Mouse (Mus musculus) heart, embryonic 11.5 days (tissue): ENCODE data around the gene Stxbp1. TPM values are rescaled to one million over a fixed set of nuclear protein-coding genes. Genes with fewer than 3 reads are reported as not detected.

Source experiments
- ATAC-seq: fragments of 200-750 bp; cut with Nextera tagmentation; replicated peaks from 2 replicates; pipeline ENCODE4 v1.8.0; 2017; ENCODE audit warnings: moderate library complexity; ENCODE audit not compliant: insufficient number of reproducible peaks, low FRiP score, low TSS enrichment
- H3K27ac ChIP-seq: fragments of 300-500 bp; sonication (generic); 2 replicates; pipeline ENCODE4 v1.5.1; 2014; ENCODE audit warnings: mild to moderate bottlenecking, low read depth, low read length
- H3K27me3 ChIP-seq: fragments of 300-500 bp; sonication (generic); 2 replicates; pipeline ENCODE4 v1.6.1; 2014; ENCODE audit warnings: mild to moderate bottlenecking, low read length, mixed read lengths; ENCODE audit not compliant: control insufficient read depth, insufficient read depth
- H3K36me3 ChIP-seq: fragments of 300-500 bp; sonication (generic); 2 replicates; pipeline ENCODE4 v1.6.1; 2014; ENCODE audit warnings: mild to moderate bottlenecking, low read length, moderate library complexity, mixed read lengths; ENCODE audit not compliant: control insufficient read depth, insufficient read depth
- H3K4me1 ChIP-seq: fragments of 300-500 bp; sonication (generic); 2 replicates; pipeline ENCODE4 v1.6.1; 2014; ENCODE audit warnings: low read length; ENCODE audit not compliant: control insufficient read depth, insufficient read depth
- H3K4me2 ChIP-seq: fragments of 300-500 bp; sonication (generic); 2 replicates; pipeline ENCODE4 v1.6.1; 2014; ENCODE audit warnings: mild to moderate bottlenecking, moderate library complexity
- H3K4me3 ChIP-seq: fragments of 300-500 bp; sonication (generic); 2 replicates; pipeline ENCODE4 v1.5.1; 2014; ENCODE audit warnings: low read depth, low read length
- H3K9ac ChIP-seq: fragments of 300-500 bp; sonication (generic); 2 replicates; pipeline ENCODE4 v1.6.1; 2014; ENCODE audit warnings: mild to moderate bottlenecking, low read depth, low read length, moderate library complexity
- H3K9me3 ChIP-seq: fragments of 300-500 bp; sonication (generic); replicated peaks from 2 replicates; pipeline ENCODE4 v1.6.1; 2016; ENCODE audit warnings: low read length; ENCODE audit not compliant: control insufficient read depth
- WGBS: fragments of 180-500 bp; shearing (Covaris S2); extraction: QIAGEN DNeasy Blood & Tissue Kit; methylation state at CpG from one replicate; pipeline ENCODE4 v1.1.7; 2014; ENCODE audit not compliant: insufficient replicate concordance; 5-methylcytosine and 5-hydroxymethylcytosine counted together
- polyA plus RNA-seq: library from polyadenylated mRNA; unstranded; fragments of >200 nt; fragmentation: Nextera tagmentation; extraction: Ambion mirVana; gene quantifications from 2 replicates; pipeline ENCODE4 v1.2.1, GENCODE M21; 2014

Stxbp1 gene
- polyA plus RNA-seq, 1 experiment from 2014 or later: 20.6 TPM

DNA sequence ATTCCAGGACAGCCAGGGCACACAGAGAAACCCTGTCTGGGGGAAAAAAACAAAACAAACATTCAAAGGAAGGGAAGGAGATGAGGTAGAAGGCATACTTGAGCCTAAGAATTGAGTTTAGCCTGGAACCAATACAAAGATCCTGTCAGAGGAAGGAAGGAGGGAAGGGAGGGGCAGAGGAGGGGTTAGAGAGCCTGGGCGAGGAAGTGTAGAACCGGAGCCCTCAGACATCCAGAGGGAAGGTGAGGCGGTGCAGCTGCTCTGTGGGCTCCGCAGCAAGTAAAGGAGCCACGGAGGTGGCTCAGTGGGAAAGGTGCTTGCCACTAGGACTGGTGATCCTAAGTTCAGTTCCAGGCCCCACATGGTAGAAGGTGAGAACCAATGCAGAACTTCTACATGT lies 5.9 kb downstream of the Stxbp1 start:
- no peak overlapping the region for H3K27ac ChIP-seq
- no peak for ATAC-seq
- peaks cover 29% of the 10 kb centered on the region for H3K4me1 ChIP-seq
- no peaks in the 10 kb centered on the region for H3K9me3 ChIP-seq
- H3K9ac ChIP-seq: no peak overlapping the region
- no peak overlapping the region for H3K4me3 ChIP-seq
- 36% methylated on average over 5 of the region's 5 CpGs for WGBS
- H3K36me3 ChIP-seq: no peaks in the 10 kb centered on the region
- H3K4me2 ChIP-seq: no peak overlapping the region
- H3K27me3 ChIP-seq: no peaks in the 10 kb centered on the region

DNA sequence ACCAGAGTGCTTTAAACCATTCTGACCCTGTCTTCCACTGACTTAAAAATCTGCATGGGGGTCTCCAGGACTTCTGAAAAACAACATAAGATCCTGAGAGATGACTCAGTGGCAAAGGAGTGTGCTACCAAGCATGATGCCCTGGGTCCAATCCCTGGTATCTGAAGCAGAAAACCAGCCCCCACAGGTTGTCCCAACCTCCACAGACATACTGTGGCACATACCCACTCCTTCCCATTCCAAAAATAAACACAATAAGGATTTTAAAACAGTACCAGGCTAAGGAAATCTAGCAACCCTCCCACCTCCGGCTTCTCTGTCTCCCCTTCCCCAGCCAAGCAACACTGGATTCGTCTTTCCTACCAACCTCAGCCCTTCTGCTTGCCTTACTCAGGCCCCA lies 7.8 kb downstream of the Stxbp1 start:
- no peak overlapping the region for H3K4me2 ChIP-seq
- WGBS: 44% methylated on average over 2 of the region's 2 CpGs
- no peaks in the 10 kb centered on the region for H3K36me3 ChIP-seq
- no peaks in the 10 kb centered on the region for H3K27me3 ChIP-seq
- H3K4me1 ChIP-seq: peaks cover 27% of the 10 kb centered on the region
- no peak for ATAC-seq
- H3K4me3 ChIP-seq: no peak overlapping the region
- H3K9me3 ChIP-seq: no peaks in the 10 kb centered on the region
- H3K9ac ChIP-seq: peak overlapping the region; percentile 30; the same call in 1 of the 2 replicates
- peak overlapping the region; percentile 32; the same call in 1 of the 2 replicates for H3K27ac ChIP-seq

DNA sequence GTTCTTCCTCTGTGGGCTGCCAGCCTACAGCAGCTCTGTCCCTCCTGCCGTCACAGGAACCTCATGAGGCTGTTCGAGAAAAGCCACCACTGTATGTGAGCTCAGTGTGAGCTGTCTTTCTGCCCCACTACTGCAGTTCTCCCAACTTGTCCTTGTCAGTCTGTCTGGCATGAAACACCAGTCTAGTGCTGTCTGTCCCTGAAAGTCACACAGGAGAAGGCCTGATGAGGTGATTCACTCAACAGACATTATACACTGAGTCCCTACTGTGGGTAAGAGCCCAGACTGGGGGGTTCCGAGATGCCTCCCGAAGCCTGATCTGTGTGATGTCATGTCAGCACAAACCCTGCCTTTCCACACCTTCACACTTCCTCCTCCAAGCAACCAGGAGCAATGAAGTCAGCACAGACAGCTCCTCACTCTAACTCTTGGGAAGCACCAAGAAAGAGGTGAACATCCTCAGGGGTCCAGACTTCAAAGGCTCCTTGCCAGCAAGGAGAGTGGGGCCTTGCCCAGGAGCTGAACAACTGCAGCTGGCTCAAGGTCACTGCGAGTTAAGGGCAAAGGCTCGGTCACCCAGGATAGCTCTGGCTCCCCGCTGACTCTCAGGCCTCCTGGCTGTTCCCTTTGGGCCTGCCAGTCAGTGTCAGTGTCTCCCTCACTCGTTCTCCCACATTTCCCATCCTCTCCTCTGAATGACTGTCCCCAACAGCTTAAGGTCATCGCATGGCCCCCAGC lies 8.7 kb downstream of the Stxbp1 start:
- ATAC-seq: no peak
- Histone ChIP-seq H3K4me3 (no peak overlapping the region), H3K4me1 (peaks cover 27% of the 10 kb centered on the region), H3K9me3 (no peaks in the 10 kb centered on the region), H3K9ac (peak overlapping the region; percentile 43), H3K27ac (peak overlapping the region; percentile 51), H3K36me3 (no peaks in the 10 kb centered on the region), H3K4me2 (no peak overlapping the region), H3K27me3 (no peaks in the 10 kb centered on the region)
- WGBS: 34% methylated on average over 9 of the region's 9 CpGs

DNA sequence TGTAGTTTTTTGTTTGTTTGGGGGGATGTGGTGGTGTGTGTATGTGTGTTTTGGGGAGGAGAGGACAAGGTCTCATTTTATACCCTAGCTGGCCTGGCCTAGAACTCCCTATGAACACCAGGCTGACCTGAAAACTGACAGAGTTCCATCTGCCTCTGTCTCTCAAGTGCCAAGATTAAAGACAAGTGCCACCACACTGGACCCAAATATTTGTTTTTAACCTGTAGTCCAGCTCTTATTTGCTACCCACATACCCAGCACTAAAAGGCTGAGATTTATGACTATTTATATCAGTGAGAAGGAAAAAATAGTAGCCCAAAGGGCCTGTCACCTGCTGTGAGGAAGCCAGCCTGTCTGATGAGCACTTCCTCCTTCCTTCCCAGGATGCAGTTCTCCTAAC lies 11.5 kb downstream of the Stxbp1 start:
- Histone ChIP-seq H3K4me1 (peaks cover 27% of the 10 kb centered on the region), H3K9me3 (no peaks in the 10 kb centered on the region), H3K4me3 (no peak overlapping the region), H3K27ac (no peak overlapping the region), H3K27me3 (no peaks in the 10 kb centered on the region), H3K36me3 (no peaks in the 10 kb centered on the region), H3K4me2 (no peak overlapping the region), H3K9ac (no peak overlapping the region)
- ATAC-seq: no peak

DNA sequence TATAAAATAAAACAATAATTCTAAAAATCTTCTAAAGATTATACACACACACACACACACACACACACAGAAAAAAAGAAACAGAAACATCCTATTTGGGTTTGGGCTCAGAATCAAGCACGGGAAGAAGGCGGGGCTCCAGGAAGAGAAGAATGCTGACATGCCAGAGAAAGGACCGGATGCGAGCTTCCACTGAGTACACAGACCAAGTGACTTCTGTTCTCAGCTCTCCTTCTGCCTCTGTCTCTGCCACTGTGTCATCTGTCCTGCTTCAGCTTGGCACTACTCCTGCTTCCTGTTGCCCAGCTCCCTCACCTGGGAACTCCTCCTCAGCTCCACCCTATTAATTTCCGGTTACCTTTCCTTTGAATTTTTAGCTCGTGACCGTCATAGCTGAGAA lies 12.5 kb downstream of the Stxbp1 start:
- H3K27me3 ChIP-seq: no peaks in the 10 kb centered on the region
- no peak overlapping the region for H3K4me2 ChIP-seq
- H3K4me1 ChIP-seq: peaks cover 21% of the 10 kb centered on the region
- H3K9me3 ChIP-seq: no peaks in the 10 kb centered on the region
- ATAC-seq: no peak
- WGBS: 51% methylated on average over 7 of the region's 7 CpGs
- H3K9ac ChIP-seq: no peak overlapping the region
- H3K4me3 ChIP-seq: no peak overlapping the region
- H3K27ac ChIP-seq: peak overlapping the region; percentile 64
- no peaks in the 10 kb centered on the region for H3K36me3 ChIP-seq

DNA sequence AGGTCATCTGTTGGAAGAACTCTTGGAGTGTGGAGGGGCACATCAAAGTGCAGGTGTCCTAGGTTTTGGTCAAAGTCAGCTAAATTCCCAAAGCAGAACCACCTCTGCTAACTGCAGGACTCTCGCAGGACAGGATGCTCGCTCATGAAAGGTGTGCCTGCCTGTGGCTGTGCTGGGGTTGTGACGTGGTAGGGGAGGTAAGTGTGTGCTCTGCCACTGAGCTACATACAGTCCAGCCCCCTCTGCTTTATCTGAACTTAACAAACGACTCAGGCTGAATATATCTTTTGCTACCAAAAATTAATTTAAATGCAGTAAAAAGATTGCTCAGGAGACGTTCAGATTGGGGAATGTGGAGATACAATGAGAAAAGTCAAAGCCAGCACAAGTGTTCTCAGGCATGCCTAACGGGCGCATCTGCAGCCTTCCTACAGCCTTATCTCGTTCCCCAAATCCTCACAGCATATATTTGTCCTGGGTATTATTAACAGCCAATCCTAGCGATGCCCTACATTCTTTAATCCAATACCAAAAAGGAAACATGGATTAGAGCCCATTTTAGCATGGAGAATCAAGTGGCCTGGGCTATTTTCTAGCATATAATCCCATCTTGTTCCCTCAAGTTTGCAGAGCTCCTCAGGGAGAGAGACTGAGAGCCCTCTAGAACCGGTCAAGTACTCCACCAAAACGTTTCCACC lies 17.9 kb downstream of the Stxbp1 start:
- no peak overlapping the region for H3K4me3 ChIP-seq
- H3K27me3 ChIP-seq: no peaks in the 10 kb centered on the region
- no peak overlapping the region for H3K9ac ChIP-seq
- no peak for ATAC-seq
- H3K9me3 ChIP-seq: no peaks in the 10 kb centered on the region
- H3K4me1 ChIP-seq: no peaks in the 10 kb centered on the region
- H3K36me3 ChIP-seq: no peaks in the 10 kb centered on the region
- no peak overlapping the region for H3K27ac ChIP-seq
- 56% methylated on average over 11 of the region's 11 CpGs for WGBS
- H3K4me2 ChIP-seq: no peak overlapping the region

DNA sequence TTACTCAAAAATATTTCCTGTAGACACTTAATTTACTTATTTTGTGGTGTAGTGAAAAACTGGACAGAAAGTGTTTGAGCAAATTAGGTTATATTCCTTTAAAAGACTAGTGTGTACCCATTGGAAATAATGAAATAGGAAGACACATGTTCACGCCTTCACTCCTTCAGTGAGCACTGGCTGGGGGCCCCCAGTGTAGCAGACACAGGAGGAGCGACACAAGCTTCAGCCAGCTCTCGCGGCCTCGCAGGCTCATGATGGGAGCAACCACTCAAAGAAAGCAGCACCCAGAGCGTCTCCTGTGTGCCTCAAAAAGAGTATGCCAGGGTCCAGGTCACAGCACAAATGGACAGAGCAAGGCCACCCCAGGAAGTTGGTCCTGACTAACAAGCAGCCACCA lies 21.2 kb downstream of the Stxbp1 start:
- Histone ChIP-seq H3K4me1 (peaks cover 9% of the 10 kb centered on the region; the same call in 1 of the 2 replicates), H3K36me3 (no peaks in the 10 kb centered on the region), H3K27me3 (no peaks in the 10 kb centered on the region), H3K4me3 (no peak overlapping the region), H3K27ac (no peak overlapping the region), H3K9me3 (no peaks in the 10 kb centered on the region), H3K4me2 (no peak overlapping the region), H3K9ac (no peak overlapping the region)
- WGBS: 66% methylated on average over 6 of the region's 6 CpGs
- ATAC-seq: no peak

DNA sequence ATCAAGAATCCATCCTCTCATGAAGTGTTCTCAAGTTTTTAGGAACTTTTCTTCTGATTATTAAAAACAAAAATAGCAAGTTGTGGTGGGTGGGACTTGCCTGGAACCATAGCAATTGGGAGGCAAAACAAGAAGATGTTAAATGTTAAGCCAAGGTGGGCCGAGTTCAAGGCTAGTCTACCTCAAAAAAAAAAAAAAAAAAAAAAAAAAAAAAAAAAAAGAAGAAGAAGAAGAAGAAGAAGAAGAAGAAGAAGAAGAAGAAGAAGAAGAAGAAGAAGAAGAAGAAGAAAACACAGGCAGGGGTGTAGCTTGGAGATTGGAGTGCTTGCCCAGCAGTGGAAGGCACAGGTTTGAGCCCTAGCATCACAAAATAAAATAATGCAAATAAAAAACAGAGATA lies 22.3 kb downstream of the Stxbp1 start:
- H3K4me3 ChIP-seq: no peak overlapping the region
- no peak for ATAC-seq
- no peaks in the 10 kb centered on the region for H3K36me3 ChIP-seq
- no peaks in the 10 kb centered on the region for H3K27me3 ChIP-seq
- H3K27ac ChIP-seq: no peak overlapping the region
- no peak overlapping the region for H3K4me2 ChIP-seq
- H3K9me3 ChIP-seq: no peaks in the 10 kb centered on the region
- WGBS: 73% methylated on average over 1 of the region's 1 CpGs
- H3K4me1 ChIP-seq: peaks cover 9% of the 10 kb centered on the region; the same call in 1 of the 2 replicates
- no peak overlapping the region for H3K9ac ChIP-seq

DNA sequence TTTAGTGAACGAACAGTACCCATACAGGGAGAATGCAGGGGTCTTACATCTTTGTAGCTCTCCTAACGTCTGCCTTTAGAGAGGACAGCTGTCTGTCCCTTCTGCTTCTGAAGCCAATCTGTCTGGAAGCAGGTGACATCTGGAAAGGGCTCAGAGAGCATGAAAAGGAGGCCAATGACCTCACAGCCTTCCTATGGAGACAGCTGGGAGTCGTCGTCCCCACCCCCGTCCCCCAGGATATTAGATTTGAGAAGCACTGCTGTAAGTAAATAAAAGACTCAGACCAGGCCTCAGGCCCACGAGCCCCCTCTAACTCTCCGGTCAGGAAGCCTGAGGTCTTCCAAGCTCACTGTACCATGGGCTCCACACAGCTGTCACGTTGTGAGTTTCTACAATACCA lies 22.9 kb downstream of the Stxbp1 start:
- H3K36me3 ChIP-seq: no peaks in the 10 kb centered on the region
- 52% methylated on average over 8 of the region's 8 CpGs for WGBS
- no peaks in the 10 kb centered on the region for H3K9me3 ChIP-seq
- no peak overlapping the region for H3K4me3 ChIP-seq
- peaks cover 9% of the 10 kb centered on the region; the same call in 1 of the 2 replicates for H3K4me1 ChIP-seq
- no peak overlapping the region for H3K4me2 ChIP-seq
- H3K27ac ChIP-seq: no peak overlapping the region
- no peaks in the 10 kb centered on the region for H3K27me3 ChIP-seq
- ATAC-seq: no peak
- peak overlapping the region; percentile 6; the same call in 1 of the 2 replicates for H3K9ac ChIP-seq
